Mouse (Mus musculus) c-Kit-positive CD71-positive TER-119-positive erythroid progenitor cells, embryonic 14.5 days (primary cell): Measurements from ENCODE around the gene Faim2.

Experiments
- DNase-seq: peaks from one replicate; pipeline ENCODE4 v3.0.0-alpha.2; 2013; ENCODE audit warnings: low spot score

Faim2 gene

GRCm38 (mm10) chr15:99457606-99458401 is 70.2 kb downstream of the Faim2 start, which contains the start of gene Nckap5l:
Gene Nckap5l (minus strand): TSS chr15:99457748.
- DNase-seq: peak; percentile 79

- no peak for DNase-seq
Measured at GRCm38 (mm10) chr15:99456963-99457605, 70.9 kb downstream of the Faim2 start.

GRCm38 (mm10) chr15:99456338-99456962 is 71.5 kb downstream of the Faim2 start:
- DNase-seq: no peak

GRCm38 (mm10) chr15:99455415-99455814 is 72.5 kb downstream of the Faim2 start:
- DNase-seq: no peak

GRCm38 (mm10) chr15:99454585-99455279 is 73.2 kb downstream of the Faim2 start:
- no peak for DNase-seq

- no peak for DNase-seq
Measured at GRCm38 (mm10) chr15:99453153-99453900, 74.6 kb downstream of the Faim2 start.

GRCm38 (mm10) chr15:99449751-99450280 is 78.1 kb downstream of the Faim2 start:
- DNase-seq: peak; percentile 34

- DNase-seq: no peak
Measured at GRCm38 (mm10) chr15:99449131-99449750, 78.7 kb downstream of the Faim2 start.
